Mouse (Mus musculus) small intestine, adult 2 months (tissue): Measurements from ENCODE around the gene Cd19. TPM values are rescaled to one million over a fixed set of nuclear protein-coding genes. Genes with fewer than 3 reads are reported as not detected.
"Not testable (repeated sequence)": the region's sequence is repeated elsewhere in the genome, so short reads cannot be mapped to it uniquely, and the experiment has no call there.

Source experiments
- H3K27ac ChIP-seq: fragments of 200-500 bp; 2 replicates; pipeline ENCODE4 v1.5.1; 2012; ENCODE audit warnings: low read depth, low read length, control low read depth, inconsistent platforms; ENCODE audit not compliant: insufficient read depth
- H3K27me3 ChIP-seq: fragments of 200-500 bp; 2 replicates; pipeline ENCODE4 v1.6.1; 2012; ENCODE audit warnings: mild to moderate bottlenecking, moderate library complexity, low read length, inconsistent platforms; ENCODE audit not compliant: control insufficient read depth, insufficient read depth
- H3K36me3 ChIP-seq: fragments of 200-500 bp; 2 replicates; pipeline ENCODE4 v1.6.1; 2012; ENCODE audit warnings: mild to moderate bottlenecking, low read length, control low read depth, inconsistent platforms; ENCODE audit not compliant: control insufficient read depth, insufficient read depth
- H3K4me1 ChIP-seq: fragments of 200-500 bp; 2 replicates; pipeline ENCODE4 v1.6.1; 2012; ENCODE audit warnings: low read length, inconsistent platforms, mixed read lengths; ENCODE audit not compliant: control insufficient read depth, insufficient read depth, insufficient read length
- H3K4me3 ChIP-seq: fragments of 200-500 bp; 2 replicates; pipeline ENCODE4 v1.5.1; 2012; ENCODE audit warnings: low read depth, mild to moderate bottlenecking, control low read depth, inconsistent platforms, low read length, moderate library complexity
- CTCF ChIP-seq: fragments of 200-500 bp; IDR thresholded peaks from 2 replicates; pipeline ENCODE4 v1.5.1; 2012; ENCODE audit warnings: low read depth, mild to moderate bottlenecking, control low read depth, inconsistent platforms, low read length, moderate library complexity, mixed read lengths; ENCODE audit not compliant: insufficient replicate concordance, insufficient read length; ENCODE audit errors: extremely low read depth
- POLR2A ChIP-seq: fragments of 200-500 bp; IDR thresholded peaks from 2 replicates; pipeline ENCODE4 v1.6.1; 2012; ENCODE audit warnings: low read depth, mild to moderate bottlenecking, control low read depth, inconsistent platforms, low read length, moderate library complexity
- WGBS: fragments of 180-500 bp; shearing (Covaris S2); methylation state at CpG from one replicate; pipeline ENCODE4 v1.1.7; 2018; 5-methylcytosine and 5-hydroxymethylcytosine counted together
- polyA plus RNA-seq: library from polyadenylated mRNA; depleted of rRNA; stranded (reverse); fragments of >200 nt; gene quantifications from 2 replicates; pipeline ENCODE4 v1.2.3, GENCODE M21; 2012

The Cd19 gene
- polyA plus RNA-seq, 1 experiment: 8.0 TPM

DNA sequence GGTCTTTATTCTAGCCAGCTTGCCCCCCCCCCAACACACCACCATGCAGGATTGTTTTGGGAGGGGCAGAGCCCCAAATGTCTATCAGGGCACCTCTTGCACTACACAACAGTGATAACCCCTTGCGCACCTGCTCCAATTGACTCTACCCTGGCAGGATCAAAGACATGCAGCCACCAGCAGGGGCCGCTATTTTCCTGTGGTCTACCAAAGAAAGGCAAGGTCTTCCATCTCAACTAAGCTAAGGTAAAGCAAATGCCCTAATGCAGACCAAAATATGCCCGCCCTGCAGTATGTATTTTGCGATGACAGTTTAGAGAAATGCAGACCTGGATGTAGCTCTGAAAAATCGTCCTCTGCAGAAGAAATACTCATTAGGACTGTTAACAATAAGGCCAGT, 15.1 kb downstream of the Cd19 start:
- H3K27ac ChIP-seq: no peak overlapping the region
- H3K4me1 ChIP-seq: no peaks in the 10 kb centered on the region
- H3K4me3 ChIP-seq: no peak overlapping the region
- H3K27me3 ChIP-seq: no peaks in the 10 kb centered on the region
- WGBS: 3% methylated on average over 5 of the region's 5 CpGs
- TF ChIP-seq CTCF: peak; percentile 82; the same call in 1 of the 2 replicates
- TF ChIP-seq POLR2A: no peak
- H3K36me3 ChIP-seq: no peaks in the 10 kb centered on the region

DNA sequence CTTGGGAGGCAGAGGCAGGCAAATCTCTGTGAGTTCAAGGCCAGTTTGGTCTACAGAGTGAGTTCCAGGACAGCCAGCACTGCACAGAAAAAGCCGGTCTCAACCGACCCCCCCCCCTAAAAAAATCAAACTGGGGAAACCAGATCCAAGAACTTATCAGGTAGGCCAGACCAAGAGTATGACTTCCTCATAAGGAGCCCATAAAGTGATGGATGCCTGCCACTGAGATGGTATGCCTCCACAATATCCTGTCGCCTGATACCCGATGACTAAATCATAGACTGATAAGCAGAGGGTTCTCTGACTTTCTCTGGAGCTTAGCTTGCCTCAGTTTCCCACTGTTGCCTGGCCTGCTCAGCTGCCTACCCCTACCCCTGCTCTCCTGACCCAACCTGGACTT, 16.9 kb downstream of the Cd19 start:
- Histone ChIP-seq H3K4me3 (no peak overlapping the region), H3K27me3 (no peaks in the 10 kb centered on the region), H3K27ac (no peak overlapping the region), H3K4me1 (no peaks in the 10 kb centered on the region), H3K36me3 (no peaks in the 10 kb centered on the region)
- TF ChIP-seq POLR2A (no peak), CTCF (no peak)
- WGBS: 64% methylated on average over 4 of the region's 4 CpGs

DNA sequence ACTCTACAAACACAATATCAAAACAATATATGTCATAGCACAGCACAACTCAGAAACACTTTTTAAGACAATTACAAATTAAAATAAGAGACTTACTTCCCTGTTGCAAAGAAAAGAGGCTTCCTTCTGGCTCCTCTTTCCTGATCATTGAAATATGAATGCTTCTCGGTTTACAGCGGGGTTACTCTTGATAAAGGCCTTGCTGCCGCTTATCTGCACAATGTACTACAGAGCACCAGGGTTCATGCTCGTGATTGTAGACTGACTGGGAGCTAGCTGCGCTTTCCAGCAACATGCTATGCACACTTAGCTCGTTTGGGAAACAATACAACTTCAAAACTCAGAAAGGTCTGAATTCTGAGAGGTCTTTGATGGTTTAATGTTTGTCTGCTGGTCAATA, 17.5 kb downstream of the Cd19 start:
- WGBS: 34% methylated on average over 6 of the region's 6 CpGs
- Histone ChIP-seq H3K4me3 (no peak overlapping the region), H3K27ac (no peak overlapping the region), H3K27me3 (no peaks in the 10 kb centered on the region), H3K36me3 (no peaks in the 10 kb centered on the region), H3K4me1 (no peaks in the 10 kb centered on the region)
- no peak for TF ChIP-seq CTCF
- no peak for TF ChIP-seq POLR2A

DNA sequence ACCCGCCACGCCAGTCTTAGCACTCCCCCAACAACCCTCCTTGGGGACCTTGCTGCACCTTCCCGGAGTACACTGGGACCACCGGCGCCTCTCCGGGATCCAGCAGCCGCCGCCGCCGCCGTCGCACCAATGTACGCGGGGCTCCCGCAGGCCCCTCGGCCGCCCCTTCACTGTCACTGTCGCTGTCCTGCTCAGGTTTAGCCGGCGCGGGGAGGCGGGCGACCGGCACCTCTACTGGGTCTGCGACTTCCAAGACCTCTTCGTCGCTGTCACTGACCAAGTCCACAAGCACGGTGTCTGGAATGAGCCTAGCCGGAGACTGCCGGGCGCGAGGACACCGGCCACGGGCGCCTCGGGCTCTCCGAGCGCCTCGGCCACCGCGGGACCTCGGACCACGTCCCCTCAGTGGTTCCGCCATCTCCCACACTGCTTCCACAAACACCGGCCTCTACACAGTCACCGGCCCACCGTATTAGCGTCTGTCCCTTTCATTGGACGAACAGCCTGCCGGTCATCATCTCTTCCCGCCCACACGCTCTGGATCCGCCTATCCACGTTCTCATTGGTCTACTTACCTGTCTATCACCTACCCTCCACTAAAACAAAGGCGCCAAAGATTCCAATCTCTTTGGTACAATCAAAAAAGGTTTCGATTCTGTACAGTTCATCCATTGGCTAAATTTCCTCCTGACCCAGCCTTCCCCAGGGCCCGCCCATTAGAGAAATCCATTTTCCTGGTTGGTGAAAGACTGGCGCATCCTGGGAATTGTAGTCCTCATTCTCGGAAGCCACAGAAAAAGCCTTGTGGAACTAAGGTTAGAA, 18.2 kb downstream of the Cd19 start, which contains the start of gene Nfatc2ip:
Gene Nfatc2ip, minus strand, starts transcription at position 440 of the 822 bp plus-strand sequence.
- Histone ChIP-seq H3K36me3 (no peaks in the 10 kb centered on the region), H3K4me1 (no peaks in the 10 kb centered on the region), H3K27me3 (no peaks in the 10 kb centered on the region), H3K27ac (no peak within 1 kb of the TSS), H3K4me3 (peak within 1 kb of the TSS; percentile 93)
- 1% methylated on average over 59 of the region's 59 CpGs for WGBS
- peak; percentile 82 for TF ChIP-seq POLR2A
- TF ChIP-seq CTCF: no peak

DNA sequence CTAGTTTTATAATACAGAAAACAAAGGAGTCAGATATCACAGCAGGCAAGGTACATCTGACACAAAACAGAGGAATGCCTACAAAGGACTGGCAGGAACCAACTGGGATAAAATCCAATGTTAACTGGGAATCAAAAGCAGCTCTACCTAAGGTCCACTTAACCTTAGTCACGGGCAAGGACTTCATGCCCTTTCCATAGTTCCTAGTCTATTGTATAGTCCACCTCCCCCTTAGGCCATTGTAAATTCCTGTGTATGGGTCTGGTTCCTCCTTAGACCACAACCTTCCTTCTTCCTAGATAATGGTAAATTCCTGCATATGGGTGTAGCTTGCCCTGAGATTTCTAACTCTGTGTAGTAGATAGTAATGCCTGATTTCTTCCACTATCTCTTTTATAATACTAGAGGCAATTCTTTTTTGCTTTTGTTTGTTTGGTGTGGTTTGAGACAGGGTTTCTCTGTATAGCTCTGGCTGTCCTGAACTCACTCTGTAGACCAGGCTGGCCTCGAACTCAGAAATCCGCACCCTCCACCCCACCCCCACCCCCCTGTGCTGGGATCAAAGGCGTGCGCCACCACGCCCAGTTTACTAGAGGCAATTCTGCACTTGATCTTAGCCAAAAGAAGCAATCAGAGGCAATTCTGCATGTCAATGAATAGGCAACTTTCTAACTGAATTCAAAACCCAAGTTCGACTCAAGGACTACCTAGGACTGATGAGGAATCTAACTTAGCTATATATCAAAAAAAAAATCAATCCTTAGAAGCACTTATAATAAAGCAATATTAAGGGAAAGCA, 22.4 kb downstream of the Cd19 start:
- 72% methylated on average over 7 of the region's 7 CpGs for WGBS
- not testable (repeated sequence) for H3K27ac ChIP-seq, H3K27me3 ChIP-seq, H3K4me3 ChIP-seq, H3K4me1 ChIP-seq
- H3K36me3 ChIP-seq: peaks cover 15% of the 10 kb centered on the region

DNA sequence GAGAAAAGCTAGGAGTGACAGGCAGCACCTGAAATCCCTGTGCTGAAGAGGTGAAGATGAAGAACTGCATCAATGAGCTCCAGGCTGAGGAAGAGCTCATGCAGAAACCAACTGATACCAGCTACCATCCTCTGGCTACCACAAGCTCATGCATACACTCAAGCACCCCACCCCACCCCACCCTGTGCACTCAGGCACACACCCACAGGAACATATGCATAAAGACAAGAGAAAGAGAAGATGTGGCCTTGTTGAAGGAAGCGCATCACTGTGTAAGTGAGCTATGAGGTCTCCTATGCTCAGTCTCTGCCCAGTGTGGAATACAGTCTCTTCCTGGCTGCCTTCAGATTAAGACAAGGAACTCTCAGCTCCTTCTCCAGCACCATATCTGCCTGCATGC, 26.5 kb downstream of the Cd19 start:
- Histone ChIP-seq H3K27me3 (no peaks in the 10 kb centered on the region), H3K4me3 (no peak overlapping the region), H3K4me1 (no peaks in the 10 kb centered on the region), H3K27ac (no peak overlapping the region), H3K36me3 (peaks cover 33% of the 10 kb centered on the region)
- TF ChIP-seq CTCF (no peak), POLR2A (no peak)
- WGBS: 100% methylated on average over 1 of the region's 1 CpGs

DNA sequence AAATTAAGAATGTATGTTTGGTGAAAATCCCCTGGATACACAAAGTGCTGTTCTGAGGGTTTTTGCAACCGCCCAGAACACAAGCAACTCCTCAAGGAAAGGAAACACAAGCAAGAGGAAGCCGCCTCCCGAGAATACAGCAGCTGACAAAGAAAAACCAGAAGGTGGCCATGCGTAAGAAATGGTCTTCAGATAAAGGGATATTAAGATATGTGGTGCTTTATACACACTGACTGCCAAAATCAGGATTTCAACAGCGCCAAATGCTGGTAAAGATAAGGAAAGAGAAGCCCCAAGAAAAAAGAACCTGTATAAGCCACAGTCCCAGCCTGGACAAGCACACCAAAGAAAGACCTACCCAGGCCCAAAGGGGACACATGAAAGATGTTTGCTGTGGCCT, 31.1 kb downstream of the Cd19 start:
- Histone ChIP-seq H3K4me1 (no peaks in the 10 kb centered on the region), H3K27me3 (no peaks in the 10 kb centered on the region), H3K4me3 (no peak overlapping the region), H3K36me3 (peaks cover 25% of the 10 kb centered on the region), H3K27ac (no peak overlapping the region)
- no peak for TF ChIP-seq POLR2A
- TF ChIP-seq CTCF: no peak
- 81% methylated on average over 5 of the region's 5 CpGs for WGBS
